Mouse (Mus musculus) neural tube, embryonic 14.5 days (tissue): ENCODE results near the gene Tmem167b. TPM values are rescaled to one million over a fixed set of nuclear protein-coding genes. Genes with fewer than 3 reads are reported as not detected.

Experiments used
- ATAC-seq: fragments of 200-750 bp; cut with Nextera tagmentation; 2 replicates; pipeline ENCODE4 v1.8.0; 2017; ENCODE audit warnings: low read depth, mild to moderate bottlenecking, moderate TSS enrichment, moderate library complexity
- H3K27ac ChIP-seq: fragments of 300-500 bp; sonication (generic); 2 replicates; pipeline ENCODE4 v1.5.1; 2014; ENCODE audit warnings: low read depth, mild to moderate bottlenecking, control low read depth, low read length, moderate library complexity, mixed read lengths
- H3K27me3 ChIP-seq: fragments of 300-500 bp; sonication (generic); 2 replicates; pipeline ENCODE4 v1.6.1; 2014; ENCODE audit warnings: low read length; ENCODE audit not compliant: control insufficient read depth, insufficient read depth
- H3K36me3 ChIP-seq: fragments of 300-500 bp; sonication (generic); 2 replicates; pipeline ENCODE4 v1.6.1; 2014; ENCODE audit warnings: low read length, mixed read lengths; ENCODE audit not compliant: control insufficient read depth, insufficient read depth
- H3K4me1 ChIP-seq: fragments of 300-500 bp; sonication (generic); 2 replicates; pipeline ENCODE4 v1.6.1; 2014; ENCODE audit warnings: low read length; ENCODE audit not compliant: control insufficient read depth, insufficient read depth
- H3K4me2 ChIP-seq: fragments of 300-500 bp; sonication (generic); 2 replicates; pipeline ENCODE4 v1.6.1; 2014; ENCODE audit warnings: mild to moderate bottlenecking, low read depth, low read length, control low read depth
- H3K4me3 ChIP-seq: fragments of 300-500 bp; sonication (generic); 2 replicates; pipeline ENCODE4 v1.5.1; 2014; ENCODE audit warnings: low read depth, low read length, control low read depth, mixed read lengths
- H3K9ac ChIP-seq: fragments of 300-500 bp; sonication (generic); replicated peaks from 2 replicates; pipeline ENCODE4 v1.6.1; 2014; ENCODE audit warnings: low read depth, mild to moderate bottlenecking, control low read depth, low read length, mixed read lengths
- H3K9me3 ChIP-seq: fragments of 300-500 bp; sonication (generic); 2 replicates; pipeline ENCODE4 v1.6.1; 2016; ENCODE audit warnings: low read length; ENCODE audit not compliant: control insufficient read depth
- WGBS: fragments of 180-500 bp; shearing (Covaris S2); extraction: QIAGEN DNeasy Blood & Tissue Kit; methylation state at CpG from one replicate; pipeline ENCODE4 v1.1.7; 2014; 5-methylcytosine and 5-hydroxymethylcytosine counted together
- polyA plus RNA-seq: library from polyadenylated mRNA; unstranded; fragments of >200 nt; fragmentation: Nextera tagmentation; extraction: Ambion mirVana; gene quantifications from 2 replicates; pipeline ENCODE4 v1.2.1, GENCODE M21; 2014

The Tmem167b gene
- 47.1 and 57.8 TPM in 2 replicates for polyA plus RNA-seq

GRCm38 (mm10) chr3:108562133-108562730 is at the start of gene Tmem167b:
Tmem167b (minus strand) TSS chr3:108562466.
- Histone ChIP-seq H3K36me3 (peaks cover 6% of the 10 kb centered on the region; the same call in 1 of the 2 replicates), H3K27me3 (no peaks in the 10 kb centered on the region), H3K9me3 (no peaks in the 10 kb centered on the region), H3K27ac (peak within 1 kb of the TSS; percentile 90), H3K4me2 (peak within 1 kb of the TSS; percentile 79), H3K9ac (peak within 1 kb of the TSS; percentile 56), H3K4me3 (peak within 1 kb of the TSS; percentile 80), H3K4me1 (peaks cover 10% of the 10 kb centered on the region; the same call in 1 of the 2 replicates)
- ATAC-seq: peak; percentile 97
- under 1% methylated on average over 45 of the region's 45 CpGs for WGBS

- no peak overlapping the region for H3K4me2 ChIP-seq
- no peaks in the 10 kb centered on the region for H3K9me3 ChIP-seq
- 63% methylated on average over 3 of the region's 3 CpGs for WGBS
- ATAC-seq: no peak
- H3K9ac ChIP-seq: no peak overlapping the region
- H3K36me3 ChIP-seq: peaks cover 9% of the 10 kb centered on the region
- H3K4me1 ChIP-seq: no peaks in the 10 kb centered on the region
- H3K27ac ChIP-seq: no peak overlapping the region
- H3K27me3 ChIP-seq: no peaks in the 10 kb centered on the region
- H3K4me3 ChIP-seq: no peak overlapping the region
Observed at GRCm38 (mm10) chr3:108608906-108609305, 46.6 kb upstream of the Tmem167b start.

GRCm38 (mm10) chr3:108591530-108592522 is 29.6 kb upstream of the Tmem167b start:
- Histone ChIP-seq H3K9me3 (no peaks in the 10 kb centered on the region), H3K36me3 (no peaks in the 10 kb centered on the region), H3K9ac (peak overlapping the region; percentile 92), H3K4me2 (peak overlapping the region; percentile 71), H3K27me3 (no peaks in the 10 kb centered on the region), H3K27ac (peak overlapping the region; percentile 93), H3K4me1 (peaks cover 3% of the 10 kb centered on the region; the same call in 1 of the 2 replicates), H3K4me3 (peak overlapping the region; percentile 95)
- WGBS: under 1% methylated on average over 59 of the region's 61 CpGs
- ATAC-seq: peak; percentile 84

- WGBS: 5% methylated on average over 44 of the region's 44 CpGs
- peak; percentile 99 for ATAC-seq
Observed at GRCm38 (mm10) chr3:108590786-108591529, 28.7 kb upstream of the Tmem167b start, which contains the start of gene Wdr47. Wdr47 (plus strand) TSS chr3:108591279.

GRCm38 (mm10) chr3:108588446-108588845 is 26.2 kb upstream of the Tmem167b start:
- H3K4me3 ChIP-seq: no peak overlapping the region
- H3K4me1 ChIP-seq: peaks cover 3% of the 10 kb centered on the region; the same call in 1 of the 2 replicates
- no peak overlapping the region for H3K4me2 ChIP-seq
- 31% methylated on average over 2 of the region's 2 CpGs for WGBS
- no peak overlapping the region for H3K9ac ChIP-seq
- H3K9me3 ChIP-seq: no peaks in the 10 kb centered on the region
- no peak for ATAC-seq
- H3K27me3 ChIP-seq: no peaks in the 10 kb centered on the region
- no peak overlapping the region; the same call in 1 of the 2 replicates for H3K27ac ChIP-seq
- no peaks in the 10 kb centered on the region for H3K36me3 ChIP-seq

More at GRCm38 (mm10) chr3:108590786-108591529, 28.7 kb upstream of the Tmem167b start, which contains the start of gene Wdr47:
- Histone ChIP-seq H3K36me3 (no peaks in the 10 kb centered on the region), H3K9ac (peak within 1 kb of the TSS; percentile 92), H3K27ac (peak within 1 kb of the TSS; percentile 93), H3K9me3 (no peaks in the 10 kb centered on the region), H3K4me3 (peak within 1 kb of the TSS; percentile 95), H3K27me3 (no peaks in the 10 kb centered on the region), H3K4me1 (peaks cover 3% of the 10 kb centered on the region; the same call in 1 of the 2 replicates), H3K4me2 (peak within 1 kb of the TSS; percentile 71)

GRCm38 (mm10) chr3:108584580-108584979 is 22.3 kb upstream of the Tmem167b start:
- Histone ChIP-seq H3K27ac (no peak overlapping the region), H3K4me3 (no peak overlapping the region), H3K9me3 (no peaks in the 10 kb centered on the region), H3K36me3 (no peaks in the 10 kb centered on the region), H3K4me2 (no peak overlapping the region), H3K27me3 (no peaks in the 10 kb centered on the region), H3K9ac (no peak overlapping the region), H3K4me1 (no peaks in the 10 kb centered on the region)
- ATAC-seq: no peak
- WGBS: 80% methylated on average over 4 of the region's 4 CpGs

GRCm38 (mm10) chr3:108574018-108574417 is 11.8 kb upstream of the Tmem167b start:
- no peak for ATAC-seq
- Histone ChIP-seq H3K4me3 (no peak overlapping the region), H3K9me3 (no peaks in the 10 kb centered on the region), H3K36me3 (no peaks in the 10 kb centered on the region), H3K4me2 (no peak overlapping the region), H3K4me1 (peaks cover 16% of the 10 kb centered on the region), H3K27me3 (no peaks in the 10 kb centered on the region), H3K9ac (no peak overlapping the region), H3K27ac (no peak overlapping the region)
- WGBS: 92% methylated on average over 5 of the region's 5 CpGs

GRCm38 (mm10) chr3:108572309-108573010 is 10.2 kb upstream of the Tmem167b start:
- peaks cover 16% of the 10 kb centered on the region for H3K4me1 ChIP-seq
- no peak for ATAC-seq
- 36% methylated on average over 18 of the region's 18 CpGs for WGBS
- peak overlapping the region; percentile 58 for H3K4me3 ChIP-seq
- no peaks in the 10 kb centered on the region for H3K27me3 ChIP-seq
- no peak overlapping the region for H3K27ac ChIP-seq
- H3K9me3 ChIP-seq: no peaks in the 10 kb centered on the region
- H3K9ac ChIP-seq: peak overlapping the region; percentile 72
- H3K36me3 ChIP-seq: no peaks in the 10 kb centered on the region
- peak overlapping the region; percentile 67 for H3K4me2 ChIP-seq
